Mouse (Mus musculus): ENCODE data around the gene Ugt1a7c. TPM values are rescaled to one million over a fixed set of nuclear protein-coding genes. Genes with fewer than 3 reads are reported as not detected.
"Not testable (repeated sequence)": the region's sequence is repeated elsewhere in the genome, so short reads cannot be mapped to it uniquely, and the experiment has no call there.

Ugt1a7c gene
- polyA plus RNA-seq, 1 experiment from 2014 or later: 0.72 TPM

DNA sequence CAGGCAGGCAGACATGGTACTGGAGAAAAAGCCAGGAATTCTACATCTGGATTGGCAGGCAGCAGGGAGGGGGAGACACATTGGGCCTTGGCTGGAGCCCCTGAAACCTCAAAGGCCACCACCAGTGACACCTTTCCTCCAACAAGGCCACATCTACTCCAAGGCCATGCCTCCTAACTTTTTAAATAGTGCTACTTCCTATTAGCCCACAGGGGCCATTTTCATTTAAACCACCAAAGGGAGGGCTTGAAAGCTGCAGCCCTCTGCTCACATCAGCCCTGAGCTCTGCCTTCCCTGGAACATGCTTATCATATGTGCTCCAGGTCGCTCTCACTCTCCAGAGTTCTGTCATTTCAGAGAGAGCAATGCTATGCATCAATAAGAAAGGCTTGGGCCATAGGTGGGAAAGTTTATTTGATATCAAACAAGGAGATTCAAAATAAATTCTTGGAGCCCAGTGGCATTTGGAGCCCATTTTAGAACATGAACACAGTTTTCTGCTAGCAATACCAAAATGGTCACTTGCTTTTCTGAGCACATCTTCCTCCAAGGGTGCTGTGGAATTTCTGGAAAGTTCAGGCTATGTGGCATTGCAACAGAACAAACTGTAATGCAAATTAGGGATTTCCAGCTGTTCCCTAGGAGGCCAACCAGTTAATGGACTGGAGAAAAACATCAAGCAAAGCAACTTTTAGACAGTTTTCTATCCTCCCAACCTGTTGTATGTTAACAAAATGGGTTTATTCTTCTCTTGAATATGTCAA lies 10.0 kb downstream of the Ugt1a7c start:
- Histone ChIP-seq H3K36me3 (ENCODE audit: control insufficient read depth, insufficient read depth, low read length) (no peaks in the 10 kb centered on the region), H3K4me1 (replicated peaks; ENCODE audit: control insufficient read depth, insufficient read depth, low read length) (no peaks in the 10 kb centered on the region), H3K27me3 (ENCODE audit: control insufficient read depth, insufficient read depth, low read length) (no peaks in the 10 kb centered on the region), H3K4me2 (ENCODE audit: low read depth, low read length, severe bottlenecking) (no peak overlapping the region), H3K27ac (ENCODE audit: low read depth, low read length) (no peak overlapping the region), H3K4me3 (ENCODE audit: low read depth, low read length) (no peak overlapping the region), H3K9me3 (ENCODE audit: control insufficient read depth, low read length) (no peaks in the 10 kb centered on the region), H3K9ac (ENCODE audit: low read length) (no peak overlapping the region)
- DNase-seq (ENCODE audit: low spot score) (no peak), ATAC-seq (replicated peaks; ENCODE audit: low FRiP score) (no peak)
- WGBS: 94% methylated on average over 1 of the region's 1 CpGs

DNA sequence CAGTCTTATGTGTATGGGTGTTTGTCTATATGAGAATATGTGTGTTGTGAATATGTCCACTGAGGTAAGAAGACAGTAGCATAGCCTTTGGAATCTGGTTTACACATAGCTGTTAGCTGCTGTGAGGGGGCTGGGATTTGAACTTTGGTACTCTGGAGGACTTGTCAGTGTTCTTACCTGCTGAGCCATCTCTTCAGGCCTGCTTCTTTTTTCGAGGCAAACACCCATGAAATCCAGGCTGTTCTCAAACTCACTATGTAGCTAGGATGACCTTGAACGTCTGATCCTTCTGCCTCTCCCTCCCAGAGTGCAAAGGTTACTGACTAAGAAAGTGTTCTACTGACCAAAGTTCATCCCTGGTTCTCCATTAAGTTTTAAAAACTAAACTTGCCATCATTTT lies 10.8 kb downstream of the Ugt1a7c start:
- DNase-seq (ENCODE audit: low spot score): no peak

DNA sequence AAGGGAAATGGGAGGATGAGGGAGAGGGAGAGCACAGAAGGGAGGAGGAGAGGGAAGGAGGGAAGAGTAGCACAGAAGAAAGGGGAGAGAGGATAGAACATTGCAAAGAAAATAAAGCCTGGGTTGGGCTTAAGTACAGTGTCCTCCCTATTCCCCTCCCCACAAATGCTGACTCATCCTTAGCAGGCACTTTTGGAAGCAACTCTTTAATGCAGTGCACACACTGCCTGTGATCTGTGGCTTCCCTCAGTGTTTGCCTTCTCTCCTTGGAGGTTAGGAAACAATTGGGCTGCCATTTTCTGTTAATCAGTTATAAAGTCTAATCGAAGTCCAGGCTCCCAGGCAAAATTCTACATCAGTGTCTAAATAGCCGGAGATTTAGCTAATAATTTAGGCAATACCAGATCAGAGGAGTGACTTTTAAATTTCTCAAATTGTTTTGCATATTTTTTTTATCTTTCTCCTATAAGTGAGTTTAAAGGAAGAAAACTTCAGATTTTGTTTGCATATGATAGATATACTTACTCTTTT lies 14.2 kb downstream of the Ugt1a7c start:
- not testable (repeated sequence) for H3K27me3 ChIP-seq (ENCODE audit: control insufficient read depth, insufficient read depth, low read length); H3K9ac ChIP-seq (ENCODE audit: low read length); H3K36me3 ChIP-seq (ENCODE audit: control insufficient read depth, insufficient read depth, low read length); ATAC-seq (replicated peaks; ENCODE audit: low FRiP score); H3K27ac ChIP-seq (ENCODE audit: low read depth, low read length); DNase-seq (ENCODE audit: low spot score); H3K4me2 ChIP-seq (ENCODE audit: low read depth, low read length, severe bottlenecking); H3K4me3 ChIP-seq (ENCODE audit: low read depth, low read length); H3K9me3 ChIP-seq (ENCODE audit: control insufficient read depth, low read length); H3K4me1 ChIP-seq (replicated peaks; ENCODE audit: control insufficient read depth, insufficient read depth, low read length)
- 83% methylated on average over 2 of the region's 2 CpGs for WGBS

More for the DNA sequence above, 10.8 kb downstream of the Ugt1a7c start:
- no peaks in the 10 kb centered on the region for H3K4me1 ChIP-seq (replicated peaks; ENCODE audit: control insufficient read depth, insufficient read depth, low read length)
- no peak for ATAC-seq (replicated peaks; ENCODE audit: low FRiP score)
- no peak overlapping the region for H3K27ac ChIP-seq (ENCODE audit: low read depth, low read length)
- no peaks in the 10 kb centered on the region for H3K36me3 ChIP-seq (ENCODE audit: control insufficient read depth, insufficient read depth, low read length)
- H3K4me3 ChIP-seq (ENCODE audit: low read depth, low read length): no peak overlapping the region
- no peaks in the 10 kb centered on the region for H3K9me3 ChIP-seq (ENCODE audit: control insufficient read depth, low read length)
- no peak overlapping the region for H3K4me2 ChIP-seq (ENCODE audit: low read depth, low read length, severe bottlenecking)
- 73% methylated on average over 2 of the region's 2 CpGs for WGBS
- no peaks in the 10 kb centered on the region for H3K27me3 ChIP-seq (ENCODE audit: control insufficient read depth, insufficient read depth, low read length)
- no peak overlapping the region for H3K9ac ChIP-seq (ENCODE audit: low read length)

DNA sequence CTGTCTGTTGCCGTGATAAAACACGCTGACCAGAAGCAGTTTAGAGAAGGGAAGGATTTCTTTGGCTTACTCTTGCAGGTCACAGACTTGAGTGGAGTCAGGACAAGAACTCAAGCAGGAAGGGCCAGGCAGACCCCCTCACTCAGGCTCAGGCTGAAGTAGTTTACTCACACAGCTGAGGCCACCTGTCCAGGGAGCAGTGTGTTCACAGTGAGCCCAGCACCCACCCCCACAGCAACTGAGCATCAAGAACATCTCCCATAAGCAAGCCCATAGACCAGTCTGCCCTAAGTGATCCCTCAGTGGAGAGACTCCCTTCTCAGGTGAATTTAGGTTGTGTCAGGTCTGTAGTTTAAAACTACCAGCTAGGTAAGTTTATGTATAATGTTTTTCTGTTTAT lies 14.7 kb downstream of the Ugt1a7c start:
- not testable (repeated sequence) for H3K4me2 ChIP-seq (ENCODE audit: low read depth, low read length, severe bottlenecking); DNase-seq (ENCODE audit: low spot score); H3K9me3 ChIP-seq (ENCODE audit: control insufficient read depth, low read length); H3K4me1 ChIP-seq (replicated peaks; ENCODE audit: control insufficient read depth, insufficient read depth, low read length); H3K4me3 ChIP-seq (ENCODE audit: low read depth, low read length); H3K27me3 ChIP-seq (ENCODE audit: control insufficient read depth, insufficient read depth, low read length); H3K9ac ChIP-seq (ENCODE audit: low read length); H3K27ac ChIP-seq (ENCODE audit: low read depth, low read length); H3K36me3 ChIP-seq (ENCODE audit: control insufficient read depth, insufficient read depth, low read length); ATAC-seq (replicated peaks; ENCODE audit: low FRiP score)
- WGBS: 93% methylated on average over 2 of the region's 2 CpGs

DNA sequence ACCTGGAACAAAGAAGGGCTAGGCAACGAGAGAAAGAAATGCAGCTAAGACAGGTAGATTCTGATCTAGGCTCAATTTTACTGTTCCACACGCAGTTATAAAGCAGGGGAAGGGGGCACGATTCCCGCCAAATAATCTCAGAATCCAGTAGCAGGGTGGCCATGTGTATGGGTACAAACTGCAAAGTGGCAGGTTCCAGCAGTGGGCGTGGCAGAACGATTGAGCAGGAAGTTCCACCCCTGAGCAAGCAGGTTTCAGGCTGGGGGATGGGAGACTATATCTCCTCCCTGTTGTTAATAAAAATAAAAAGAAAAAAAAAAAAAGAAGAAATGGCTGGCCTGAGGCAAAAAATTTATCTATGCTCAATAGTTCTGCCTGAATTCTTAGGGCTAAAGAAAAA lies 17.9 kb downstream of the Ugt1a7c start:
- not testable (repeated sequence) for DNase-seq (ENCODE audit: low spot score); H3K4me2 ChIP-seq (ENCODE audit: low read depth, low read length, severe bottlenecking)
- WGBS: 93% methylated on average over 6 of the region's 6 CpGs

DNA sequence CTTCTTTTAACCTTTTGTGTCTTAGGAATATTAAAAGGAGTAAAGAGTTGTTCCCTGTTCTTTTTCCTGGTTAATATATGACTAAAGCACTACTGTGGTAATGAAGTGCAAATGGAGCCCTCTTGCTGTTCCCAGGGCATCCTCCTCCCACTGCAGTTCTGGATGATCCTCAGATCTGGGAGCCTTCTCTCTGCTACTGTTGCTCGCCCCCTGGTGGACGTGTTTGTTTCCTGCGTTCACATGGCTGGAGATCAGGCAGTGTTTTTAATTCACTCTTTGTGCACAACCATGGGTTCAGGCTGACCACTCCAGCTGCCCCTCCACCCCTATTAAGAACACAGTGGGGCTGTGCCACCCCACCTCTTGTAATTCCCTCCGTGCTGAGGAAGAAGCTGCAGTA lies 25.7 kb downstream of the Ugt1a7c start:
- H3K9me3 ChIP-seq (ENCODE audit: control insufficient read depth, low read length): not testable (repeated sequence)
- 11% methylated on average over 3 of the region's 4 CpGs for WGBS

More for the DNA sequence above, 17.9 kb downstream of the Ugt1a7c start:
- H3K9ac ChIP-seq (ENCODE audit: low read length); H3K4me3 ChIP-seq (ENCODE audit: low read depth, low read length); H3K27ac ChIP-seq (ENCODE audit: low read depth, low read length); H3K36me3 ChIP-seq (ENCODE audit: control insufficient read depth, insufficient read depth, low read length); H3K27me3 ChIP-seq (ENCODE audit: control insufficient read depth, insufficient read depth, low read length); H3K9me3 ChIP-seq (ENCODE audit: control insufficient read depth, low read length); H3K4me1 ChIP-seq (replicated peaks; ENCODE audit: control insufficient read depth, insufficient read depth, low read length); ATAC-seq (replicated peaks; ENCODE audit: low FRiP score): not testable (repeated sequence)

DNA sequence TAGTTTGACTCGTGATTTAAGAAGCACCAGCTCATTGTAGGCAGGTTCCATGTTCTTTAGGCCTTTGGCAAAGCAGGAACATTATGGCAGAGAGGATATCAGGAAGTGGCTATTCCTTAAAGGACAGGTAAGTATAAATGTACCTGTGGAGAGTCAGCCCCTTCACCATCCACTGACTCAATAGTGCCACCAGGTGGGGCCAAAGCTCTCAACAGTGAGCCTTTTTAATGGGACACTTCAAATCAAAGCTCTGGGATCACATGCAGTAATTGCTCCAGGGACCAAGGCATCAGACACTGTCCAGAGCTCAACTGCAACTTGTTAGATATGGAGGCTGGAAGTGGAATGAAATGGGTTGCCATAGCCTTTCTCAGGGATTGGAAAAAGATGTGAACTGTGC lies 26.7 kb downstream of the Ugt1a7c start:
- not testable (repeated sequence) for ATAC-seq (replicated peaks; ENCODE audit: low FRiP score); H3K27ac ChIP-seq (ENCODE audit: low read depth, low read length); H3K9me3 ChIP-seq (ENCODE audit: control insufficient read depth, low read length); H3K4me3 ChIP-seq (ENCODE audit: low read depth, low read length); H3K9ac ChIP-seq (ENCODE audit: low read length); H3K4me2 ChIP-seq (ENCODE audit: low read depth, low read length, severe bottlenecking); H3K36me3 ChIP-seq (ENCODE audit: control insufficient read depth, insufficient read depth, low read length); DNase-seq (ENCODE audit: low spot score); H3K27me3 ChIP-seq (ENCODE audit: control insufficient read depth, insufficient read depth, low read length); H3K4me1 ChIP-seq (replicated peaks; ENCODE audit: control insufficient read depth, insufficient read depth, low read length)
- WGBS: no CpG with 5 or more reads among the region's 1 CpGs

More for the DNA sequence above, 25.7 kb downstream of the Ugt1a7c start:
- 0 out of 2 replicates have a peak, but pooled peaks have one; percentile 12 for ATAC-seq (replicated peaks; ENCODE audit: low FRiP score)
- H3K4me1 ChIP-seq (replicated peaks; ENCODE audit: control insufficient read depth, insufficient read depth, low read length); DNase-seq (ENCODE audit: low spot score); H3K4me2 ChIP-seq (ENCODE audit: low read depth, low read length, severe bottlenecking); H3K27ac ChIP-seq (ENCODE audit: low read depth, low read length); H3K27me3 ChIP-seq (ENCODE audit: control insufficient read depth, insufficient read depth, low read length); H3K4me3 ChIP-seq (ENCODE audit: low read depth, low read length); H3K36me3 ChIP-seq (ENCODE audit: control insufficient read depth, insufficient read depth, low read length); H3K9ac ChIP-seq (ENCODE audit: low read length): not testable (repeated sequence)

DNA sequence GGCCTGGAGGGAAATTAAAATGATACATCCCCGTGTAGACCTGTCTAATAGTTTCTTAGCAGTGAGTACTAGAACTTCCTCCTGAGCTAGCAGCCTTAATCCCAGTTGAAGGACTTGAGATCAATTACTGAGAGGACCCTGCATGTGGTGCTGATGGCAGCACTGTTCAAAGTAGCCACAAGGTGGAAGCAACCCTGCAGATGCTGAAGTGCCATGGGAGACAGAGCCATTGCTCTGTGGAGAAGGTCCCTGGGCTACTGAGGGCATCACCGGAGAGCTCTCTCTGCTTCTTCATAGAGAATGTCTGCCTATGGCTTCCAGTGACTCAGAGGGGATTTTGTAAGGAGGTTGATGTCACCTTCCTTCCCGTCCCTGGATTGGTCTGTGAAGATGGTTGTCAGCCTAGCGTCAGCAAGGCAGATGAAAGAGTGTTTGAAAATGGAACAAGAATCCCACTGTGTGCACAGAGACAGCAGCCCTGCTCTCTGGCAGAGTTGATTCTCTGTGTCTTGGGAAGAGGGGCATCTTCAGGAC lies 31.0 kb downstream of the Ugt1a7c start:
- H3K27ac ChIP-seq (ENCODE audit: low read depth, low read length); H3K9me3 ChIP-seq (ENCODE audit: control insufficient read depth, low read length); H3K4me3 ChIP-seq (ENCODE audit: low read depth, low read length); H3K27me3 ChIP-seq (ENCODE audit: control insufficient read depth, insufficient read depth, low read length); H3K9ac ChIP-seq (ENCODE audit: low read length); ATAC-seq (replicated peaks; ENCODE audit: low FRiP score); H3K4me2 ChIP-seq (ENCODE audit: low read depth, low read length, severe bottlenecking); H3K36me3 ChIP-seq (ENCODE audit: control insufficient read depth, insufficient read depth, low read length); DNase-seq (ENCODE audit: low spot score); H3K4me1 ChIP-seq (replicated peaks; ENCODE audit: control insufficient read depth, insufficient read depth, low read length): not testable (repeated sequence)
- 82% methylated on average over 2 of the region's 4 CpGs for WGBS

DNA sequence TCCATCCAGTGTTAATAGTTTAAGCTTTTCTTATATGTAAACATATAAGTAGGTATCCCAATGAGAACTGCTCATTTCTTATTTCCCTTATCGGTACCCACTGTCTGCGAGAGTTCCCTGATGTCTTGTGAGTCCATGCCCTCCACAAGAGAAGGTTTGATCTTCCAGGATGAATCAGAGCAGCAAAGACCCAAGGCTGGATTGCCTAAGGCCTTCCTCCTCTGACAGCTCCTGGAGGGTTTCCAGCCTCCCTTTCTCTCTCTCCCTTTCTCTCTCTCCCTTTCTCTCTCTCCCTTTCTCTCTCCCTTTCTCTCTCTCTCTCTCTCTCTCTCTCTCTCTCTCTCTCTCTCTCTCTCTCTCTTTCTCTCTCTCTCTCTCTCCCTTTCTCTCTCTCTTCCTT lies 34.2 kb downstream of the Ugt1a7c start:
- 95% methylated on average over 2 of the region's 2 CpGs for WGBS
- not testable (repeated sequence) for H3K9me3 ChIP-seq (ENCODE audit: control insufficient read depth, low read length); H3K4me1 ChIP-seq (replicated peaks; ENCODE audit: control insufficient read depth, insufficient read depth, low read length); DNase-seq (ENCODE audit: low spot score); H3K4me2 ChIP-seq (ENCODE audit: low read depth, low read length, severe bottlenecking); ATAC-seq (replicated peaks; ENCODE audit: low FRiP score); H3K27ac ChIP-seq (ENCODE audit: low read depth, low read length); H3K9ac ChIP-seq (ENCODE audit: low read length); H3K27me3 ChIP-seq (ENCODE audit: control insufficient read depth, insufficient read depth, low read length); H3K36me3 ChIP-seq (ENCODE audit: control insufficient read depth, insufficient read depth, low read length); H3K4me3 ChIP-seq (ENCODE audit: low read depth, low read length)

All from forebrain, embryonic 11.5 days (tissue).